In genomic region chr2:24561946-24562345, GRCm38 (mm10) we compare ENCODE assay signal across 21 mouse cellular contexts.
DNase-seq lines count a peak whose midpoint lies in the region; ATAC-seq and TF ChIP-seq lines count a peak whose summit lies in the region.
"Had no signal": no experiment of that assay in that cellular context is flagged by ENCODE, and none has a peak within 500 bp of the region (broad histone marks: within the 10 kb centered on the region; RNA-seq: fewer than 3 reads in every experiment).

No protein-coding gene starts in this region.

- DNase-seq in layer of hippocampus, adult 2 months (ENCODE audit: low spot score in 2 of 2) = no peak
- DNase-seq in layer of hippocampus, postnatal 25 days (ENCODE audit: extremely low spot score in 1 of 2, low spot score in 1 of 2) = no peak
- DNase-seq in 3T3-L1 (ENCODE audit: low read depth, low spot score) (peak; percentile 32), CH12.LX (ENCODE audit: extremely low read depth) (no peak)
- no peak for DNase-seq in cerebellum, postnatal 14 days
- no peak for DNase-seq in adrenal gland, adult (ENCODE audit: inconsistent age in 2 of 2, low spot score in 1 of 2)
- DNase-seq: adrenal gland, postnatal 25 days; cerebellum, adult 18-20 months; cerebellum, postnatal 10 days; gastrocnemius, postnatal 25 days; heart, postnatal 36 days; kidney, adult 18-20 months; layer of hippocampus, adult 9-11 months; liver; midbrain, embryonic 14.5 days had no signal

- no peaks in the 10 kb centered on the region; a peak in 1 of 4 replicates for H3K4me1 ChIP-seq in CH12.LX (ENCODE audit: control insufficient read depth in 1 of 2, insufficient read depth in 2 of 2)
- H3K4me1 ChIP-seq in embryonic fibroblast, embryonic 13.5 days (ENCODE audit: control insufficient read depth, insufficient read depth, low read length) = peaks cover 8% of the 10 kb centered on the region
- H3K4me1 ChIP-seq in hindbrain, embryonic 12.5 days = no peaks in the 10 kb centered on the region
- H3K4me1 ChIP-seq: forebrain, embryonic 15.5 days; hindbrain, embryonic 13.5 days; lung, embryonic 15.5 days had no signal

- no peak overlapping the region for H3K4me2 ChIP-seq in CH12.LX (ENCODE audit: insufficient read depth, low read depth, poor library complexity, severe bottlenecking)
- H3K4me2 ChIP-seq in hindbrain, embryonic 12.5 days (replicated peaks) = no peak overlapping the region
- H3K4me2 ChIP-seq: forebrain, embryonic 15.5 days; hindbrain, embryonic 13.5 days; lung, embryonic 15.5 days had no signal

- TF ChIP-seq EP300 in CH12.LX (IDR thresholded peaks at IDR 0.05; ENCODE audit: low read length) = no peak

- no peak overlapping the region for H3K4me3 ChIP-seq in layer of hippocampus, adult 2 months
- no peak overlapping the region for H3K4me3 ChIP-seq in CH12.LX (replicated peaks in 1 of 3; ENCODE audit: low read depth in 2 of 3, low read length in 2 of 3, poor library complexity in 1 of 3)
- H3K4me3 ChIP-seq in embryonic fibroblast, embryonic 13.5 days (ENCODE audit: insufficient read depth, low read length) = no peak overlapping the region
- no peak overlapping the region for H3K4me3 ChIP-seq in hindbrain, embryonic 12.5 days
- H3K4me3 ChIP-seq: forebrain, embryonic 15.5 days; heart, embryonic 10.5 days; hindbrain, embryonic 13.5 days; lung, embryonic 15.5 days had no signal

- H3K27me3 ChIP-seq in CH12.LX (replicated peaks) = no peaks in the 10 kb centered on the region
- no peaks in the 10 kb centered on the region for H3K27me3 ChIP-seq in hindbrain, embryonic 12.5 days
- H3K27me3 ChIP-seq: forebrain, embryonic 15.5 days; lung, embryonic 15.5 days had no signal

- H3K36me3 ChIP-seq in CH12.LX (replicated peaks in 1 of 2; ENCODE audit: control insufficient read depth in 1 of 2, insufficient read depth in 1 of 2, low read length in 1 of 2) = no peaks in the 10 kb centered on the region
- H3K36me3 ChIP-seq in hindbrain, embryonic 12.5 days = no peaks in the 10 kb centered on the region
- H3K36me3 ChIP-seq: forebrain, embryonic 15.5 days; heart, embryonic 10.5 days; hindbrain, embryonic 13.5 days; lung, embryonic 15.5 days had no signal

- TF ChIP-seq RAD21 in CH12.LX (IDR thresholded peaks at IDR 0.05; ENCODE audit: low read depth, low read length) = peak; percentile 24

- H3K9ac ChIP-seq in CH12.LX (ENCODE audit: insufficient read depth, low read depth) = no peak overlapping the region
- no peak overlapping the region for H3K9ac ChIP-seq in hindbrain, embryonic 12.5 days
- H3K9ac ChIP-seq: forebrain, embryonic 15.5 days; hindbrain, embryonic 13.5 days; lung, embryonic 15.5 days had no signal

- WGBS in hindbrain, embryonic 12.5 days = 80% methylated on average over 6 of the region's 6 CpGs

- no peak overlapping the region for H3K27ac ChIP-seq in layer of hippocampus, adult 2 months
- H3K27ac ChIP-seq in CH12.LX (ENCODE audit: insufficient read depth, low read depth) = no peak overlapping the region
- H3K27ac ChIP-seq in embryonic fibroblast, embryonic 13.5 days (ENCODE audit: insufficient read depth, low read length) = peak overlapping the region; percentile 77
- H3K27ac ChIP-seq in hindbrain, embryonic 12.5 days = no peak overlapping the region
- H3K27ac ChIP-seq: forebrain, embryonic 15.5 days; heart, embryonic 10.5 days; hindbrain, embryonic 13.5 days; lung, embryonic 15.5 days had no signal

- no peaks in the 10 kb centered on the region for H3K79me2 ChIP-seq in CH12.LX (replicated peaks; ENCODE audit: control insufficient read depth, extremely low read depth, insufficient read depth, poor library complexity, severe bottlenecking)

- dilution Hi-C loops in CH12.LX (cut with MboI; ENCODE audit: extremely low pct_ligation_motif_present, extremely low pct_unique_long_range_greater_than_20kb, low sequenced_read_pairs) = no loop called here

- H3K9me3 ChIP-seq in CH12.LX (replicated peaks; ENCODE audit: low read length) = no peaks in the 10 kb centered on the region
- no peaks in the 10 kb centered on the region for H3K9me3 ChIP-seq in hindbrain, embryonic 12.5 days (replicated peaks)
- H3K9me3 ChIP-seq: forebrain, embryonic 15.5 days; heart, embryonic 10.5 days; hindbrain, embryonic 13.5 days; lung, embryonic 15.5 days had no signal

- no peak for TF ChIP-seq POLR2A in CH12.LX (IDR thresholded peaks at IDR 0.05; ENCODE audit: low read depth, low read length)
- no peak for TF ChIP-seq POLR2A in embryonic fibroblast, embryonic 13.5 days (IDR thresholded peaks at IDR 0.05; ENCODE audit: low read depth, low read length)

- TF ChIP-seq CTCF in layer of hippocampus, adult 2 months (conservative IDR thresholded peaks at IDR 0.05) = peak; percentile 31
- peak in 1 of 2 experiments; percentile 51; a peak in 2 of 4 replicates for TF ChIP-seq CTCF in CH12.LX (conservative IDR thresholded peaks at IDR 0.05 in 1 of 2, IDR thresholded peaks at IDR 0.05 in 1 of 2; ENCODE audit: low read depth in 2 of 2, low read length in 2 of 2)
- TF ChIP-seq CTCF in embryonic fibroblast, embryonic 13.5 days (IDR thresholded peaks at IDR 0.05; ENCODE audit: borderline replicate concordance, insufficient read depth, low read length) = no peak

- in situ Hi-C loops in CH12.LX (cut with MboI; ENCODE audit: low pct_ligation_motif_present, low pct_unique_long_range_greater_than_20kb, low sequenced_read_pairs) = loop anchor here (10.0 kb wide), 2 partner anchors 157 to 267 kb away; partner anchors contain the start of gene Il1f10

- no peak for ATAC-seq in hindbrain, embryonic 12.5 days (ENCODE audit: low FRiP score)
- ATAC-seq: forebrain, embryonic 15.5 days had no signal

TF ChIP-seq in CH12.LX, 34 proteins besides CTCF, POLR2A, EP300 and RAD21:
- TF ChIP-seq CHD2 (IDR thresholded peaks at IDR 0.05; ENCODE audit: low read length) = no peak
- no peak for TF ChIP-seq MXI1 (IDR thresholded peaks at IDR 0.05; ENCODE audit: low read depth, low read length)
- TF ChIP-seq SMC3 (IDR thresholded peaks at IDR 0.05; ENCODE audit: low read depth, low read length) = no peak
- TF ChIP-seq MAZ (IDR thresholded peaks at IDR 0.05; ENCODE audit: low read depth, low read length) = no peak
- TF ChIP-seq IRF4 (IDR thresholded peaks at IDR 0.05; ENCODE audit: low read depth, low read length) = no peak
- TF ChIP-seq PAX5 (IDR thresholded peaks at IDR 0.05; ENCODE audit: low read length) = no peak
- TF ChIP-seq ZMIZ1 (IDR thresholded peaks at IDR 0.05; ENCODE audit: low read depth, low read length) = no peak
- TF ChIP-seq CHD1 (IDR thresholded peaks at IDR 0.05; ENCODE audit: low read depth, low read length) = no peak
- TF ChIP-seq TBP (conservative IDR thresholded peaks at IDR 0.05; ENCODE audit: low read depth, low read length) = no peak
- TF ChIP-seq SIN3A (IDR thresholded peaks at IDR 0.05; ENCODE audit: low read length) = no peak
- no peak for TF ChIP-seq GABPA (IDR thresholded peaks at IDR 0.05; ENCODE audit: insufficient replicate concordance, low read depth, low read length)
- TF ChIP-seq ZC3H11A (IDR thresholded peaks at IDR 0.05; ENCODE audit: low read depth, low read length) = no peak
- TF ChIP-seq USF2 (conservative IDR thresholded peaks at IDR 0.05; ENCODE audit: low read depth, low read length) = no peak
- TF ChIP-seq ETS1 (conservative IDR thresholded peaks at IDR 0.05; ENCODE audit: low read depth, low read length) = no peak
- no peak for TF ChIP-seq MAX (IDR thresholded peaks at IDR 0.05; ENCODE audit: low read length)
- TF ChIP-seq NRF1 (IDR thresholded peaks at IDR 0.05; ENCODE audit: low read depth, low read length) = no peak
- no peak for TF ChIP-seq ZNF384 (IDR thresholded peaks at IDR 0.05; ENCODE audit: low read depth, low read length)
- no peak for TF ChIP-seq JUN (IDR thresholded peaks at IDR 0.05; ENCODE audit: insufficient read depth, low read depth, low read length)
